Mouse (Mus musculus): ENCODE measurements around the gene Mical3.

DNA sequence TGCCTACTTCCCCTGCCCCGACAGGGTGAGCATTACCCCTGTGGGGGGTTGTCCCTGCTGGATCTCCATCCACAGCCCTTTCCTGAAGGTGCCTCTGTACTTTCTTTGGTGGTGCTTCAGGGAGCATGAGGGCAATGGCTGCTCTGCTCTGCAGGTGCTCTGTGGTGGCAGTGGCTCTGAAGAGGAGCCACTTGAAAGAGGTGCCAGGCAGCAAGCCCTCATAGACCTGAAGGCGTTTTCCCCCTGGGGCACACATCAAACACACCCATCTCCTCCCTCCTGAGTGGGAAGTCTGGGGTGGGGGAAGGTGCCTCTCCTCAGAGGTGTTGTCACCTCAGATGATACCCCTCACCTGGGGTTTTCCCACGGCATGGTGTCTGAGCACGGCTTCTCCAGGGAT is 196.6 kb downstream of the Mical3 start:
- TF ChIP-seq POLR2A (IDR thresholded peaks at IDR 0.05; ENCODE audit: extremely low read depth, insufficient read depth, low read length) = no peak
- no peak for TF ChIP-seq CTCF (IDR thresholded peaks at IDR 0.05; ENCODE audit: extremely low read depth, insufficient read depth, low read length)

Measured in cortical plate, adult 2 months (tissue).